Mouse (Mus musculus) ovary, adult 18-20 months (tissue): ENCODE data around the gene Iqch.

Experiments used
- DNase-seq: peaks from one replicate; pipeline ENCODE4 v3.0.0; 2022; ENCODE audit warnings: low spot score, mixed read lengths

The Iqch gene

DNA sequence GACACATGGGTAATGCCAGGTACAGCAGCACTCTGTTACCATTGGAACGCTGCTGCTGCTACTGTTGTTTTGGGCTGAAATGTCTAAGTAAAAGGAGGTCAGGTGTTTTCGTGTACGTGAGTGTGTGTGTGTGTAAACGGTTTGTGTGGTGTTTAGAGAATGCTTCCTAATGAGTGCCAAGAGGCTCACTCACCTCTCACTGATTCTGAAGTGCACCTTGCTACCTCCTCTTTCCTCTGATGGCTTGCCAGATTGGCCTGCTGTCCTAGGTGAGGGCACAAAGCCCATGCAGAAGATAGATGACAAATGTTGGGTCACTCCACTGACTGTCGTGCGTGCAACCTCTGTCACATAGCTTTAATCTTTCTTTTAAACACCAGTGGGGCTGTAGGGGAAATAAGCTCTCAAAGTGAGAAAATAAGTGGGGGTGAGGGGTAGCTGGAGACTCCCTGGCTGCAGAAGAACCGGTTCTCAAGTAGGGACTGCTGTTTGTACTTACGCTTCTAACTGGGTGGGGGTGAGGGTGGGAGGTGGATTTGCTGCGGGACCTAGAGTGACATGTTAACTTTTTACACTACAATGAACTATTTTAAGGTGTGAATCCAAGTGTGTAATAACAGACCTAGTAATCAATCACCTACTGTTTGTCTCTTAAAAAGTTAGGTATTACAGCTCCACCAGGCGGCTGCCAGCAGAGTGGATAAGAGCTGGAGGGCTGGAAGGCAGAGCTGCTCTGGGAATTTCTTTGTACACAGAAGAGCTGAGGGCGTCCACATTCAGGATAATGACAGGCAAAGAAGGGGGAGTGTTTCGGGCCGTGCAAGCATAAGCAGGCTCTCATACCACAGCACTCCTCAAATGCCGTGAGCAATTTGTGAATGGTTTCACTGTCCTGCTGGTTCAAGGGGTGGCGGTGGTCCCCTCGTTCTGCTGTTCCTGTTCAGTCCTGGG is 10.5 kb upstream of the Iqch start:
- DNase-seq: no peak

DNA sequence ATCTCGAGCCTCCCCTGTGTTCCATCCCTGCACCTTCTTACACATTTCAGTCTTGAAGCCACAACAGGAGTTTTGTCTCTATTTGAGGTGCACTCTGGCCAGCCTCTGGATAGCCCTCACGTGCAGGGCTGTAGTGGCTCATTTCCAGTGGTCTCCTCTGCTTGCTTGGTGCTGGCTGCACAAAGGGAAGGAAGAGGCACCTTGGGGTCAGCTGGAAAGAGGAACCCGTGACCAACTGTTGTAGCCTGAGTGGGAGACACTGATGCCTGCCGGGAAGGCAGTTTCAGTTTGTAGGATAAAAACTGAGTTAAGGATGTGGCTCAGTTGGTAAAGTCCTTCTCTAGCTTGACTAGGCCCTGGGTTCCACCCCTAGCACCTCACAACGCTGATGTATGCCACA is 9.7 kb upstream of the Iqch start:
- DNase-seq: no peak

DNA sequence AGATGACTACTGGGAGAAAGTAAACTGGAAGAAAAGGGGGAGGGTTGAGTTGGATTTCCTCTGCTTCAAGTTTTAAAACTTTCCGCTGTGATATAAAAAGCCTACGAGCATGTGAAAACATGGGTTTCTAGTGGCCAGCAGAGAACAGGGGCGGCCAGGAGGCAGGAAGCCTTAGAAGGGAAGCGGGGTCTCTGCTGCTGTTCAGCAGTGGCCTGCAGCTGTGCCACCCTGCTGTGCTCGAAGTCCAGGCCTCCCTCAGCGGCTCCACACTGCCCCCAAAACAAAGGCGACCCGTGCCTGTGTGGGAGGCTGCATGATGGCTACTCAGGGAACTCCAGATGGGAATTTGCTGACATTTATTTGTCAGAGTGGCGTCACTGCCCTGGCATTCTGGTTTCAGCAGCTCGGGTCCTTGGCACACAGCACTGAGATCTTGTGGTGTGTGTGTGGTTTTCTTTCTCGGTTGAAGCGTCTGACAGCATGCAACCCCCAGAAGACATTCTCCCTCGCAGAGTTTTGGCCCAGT is 8.6 kb upstream of the Iqch start:
- DNase-seq: peak; percentile 27

DNA sequence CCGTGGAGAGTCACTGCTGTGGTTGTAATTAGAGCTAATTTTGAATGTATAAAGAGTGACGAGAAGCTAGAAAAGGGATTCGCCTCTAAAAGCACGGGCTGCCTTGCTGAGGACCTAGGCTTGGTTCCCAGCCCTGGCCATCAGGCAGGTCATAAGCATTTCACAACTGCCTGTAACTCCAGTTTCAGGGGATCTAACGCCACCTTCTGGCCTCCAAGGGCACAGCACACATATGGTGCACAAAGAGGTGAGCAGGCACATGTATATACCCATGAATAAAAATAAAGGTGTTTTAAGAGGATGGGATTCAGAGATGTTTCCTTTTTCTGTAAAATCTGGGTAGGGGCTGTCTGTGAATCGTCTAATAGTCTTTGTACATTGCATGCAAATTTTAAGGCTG is 7.9 kb upstream of the Iqch start:
- no peak for DNase-seq

DNA sequence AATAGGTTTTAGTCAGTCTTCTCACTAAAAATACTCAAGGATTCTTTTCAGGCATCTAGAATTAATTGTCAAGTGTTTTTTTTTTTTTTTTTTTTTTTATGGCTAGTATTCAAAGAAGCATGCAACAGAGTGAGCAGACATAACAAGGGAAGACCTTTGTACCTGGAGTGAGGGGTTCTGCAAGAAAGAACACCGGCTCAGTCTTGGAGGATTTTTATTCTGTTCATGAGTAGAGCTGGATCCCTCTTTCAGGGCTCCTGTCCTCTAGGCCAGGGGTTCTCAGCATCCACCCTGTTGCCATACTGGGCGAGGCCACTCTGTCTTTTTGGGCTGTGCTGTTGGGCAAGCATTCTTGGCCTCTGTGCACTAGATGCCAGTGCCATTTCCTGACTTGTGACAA is 7.5 kb upstream of the Iqch start:
- DNase-seq: no peak

DNA sequence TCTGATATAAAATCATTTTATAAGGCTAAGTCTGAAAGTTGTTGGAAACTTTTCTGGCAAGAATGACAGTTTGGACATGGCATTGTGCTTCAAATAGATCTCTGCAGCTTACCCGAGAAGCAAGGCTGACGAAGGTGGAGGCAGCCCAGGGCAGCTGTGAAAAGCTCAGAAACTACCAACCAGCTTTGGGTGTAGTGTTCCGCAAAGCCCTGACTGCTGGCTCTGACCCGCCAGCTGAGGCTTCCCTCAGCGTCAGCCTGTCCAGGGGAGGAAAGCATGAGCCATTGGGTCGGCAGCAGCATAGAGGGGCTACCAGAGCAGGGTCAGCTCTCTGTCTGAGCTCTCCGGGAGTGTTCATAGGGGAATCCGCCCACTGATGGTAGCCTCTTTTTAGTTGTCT is 7.0 kb upstream of the Iqch start:
- DNase-seq: no peak

DNA sequence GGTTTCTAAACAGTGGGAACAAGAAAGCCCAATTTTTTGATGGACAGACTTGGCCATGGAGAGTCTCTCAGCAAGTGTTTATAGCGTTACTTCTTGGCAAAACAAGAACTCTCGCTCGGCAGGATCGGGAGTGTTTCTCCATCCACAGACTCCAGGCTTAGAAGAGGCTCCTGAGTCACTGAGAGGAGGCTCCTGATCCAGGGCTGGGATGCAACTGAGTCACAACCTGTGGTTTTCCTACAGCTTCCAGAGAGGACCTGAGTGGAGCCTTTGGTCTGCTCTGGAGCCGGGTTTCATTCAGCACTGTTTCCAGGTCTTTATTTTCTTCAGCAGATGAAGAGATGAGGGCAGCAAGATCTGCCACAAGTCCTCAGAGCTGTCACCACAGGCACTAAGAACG is 5.7 kb upstream of the Iqch start:
- DNase-seq: no peak

DNA sequence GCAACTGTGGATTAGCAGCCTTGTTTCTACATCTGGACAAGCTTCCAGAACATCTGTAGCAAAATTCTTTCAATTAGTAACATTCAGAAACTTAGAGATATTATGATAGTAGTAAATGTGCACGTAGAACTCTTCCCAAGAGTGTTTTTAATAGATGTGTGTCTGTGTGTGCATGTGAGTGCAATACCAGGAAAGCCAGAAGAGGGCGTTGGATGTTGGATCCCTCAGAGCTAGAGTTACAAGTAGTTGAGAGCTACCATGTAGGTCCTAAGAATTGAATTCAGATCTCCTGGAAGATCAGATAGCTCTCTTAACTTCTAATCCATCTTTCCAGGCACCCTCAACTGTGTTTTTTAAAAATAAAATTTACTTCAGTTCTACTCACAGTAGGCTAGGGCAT is 4.3 kb upstream of the Iqch start:
- no peak for DNase-seq

DNA sequence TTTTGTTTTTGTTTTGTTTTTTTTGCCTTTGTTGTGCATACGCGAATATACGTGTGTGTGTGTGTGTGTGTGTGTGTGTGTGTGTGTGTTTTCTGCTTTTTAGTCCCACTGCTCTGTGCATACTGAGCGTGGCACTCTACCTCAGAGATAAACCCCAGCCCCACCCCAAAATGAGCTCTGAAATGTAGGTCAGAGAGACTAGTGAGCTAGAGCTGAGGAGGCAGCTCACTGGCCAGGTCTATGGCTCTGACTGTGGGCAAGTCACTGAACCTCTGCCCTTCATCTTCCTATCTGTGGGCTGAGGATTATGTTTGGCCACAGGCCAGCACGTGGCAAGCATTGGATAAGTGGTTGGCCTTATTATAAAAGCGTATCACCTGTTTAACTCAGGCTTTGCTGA is 1.6 kb upstream of the Iqch start:
- DNase-seq: no peak

DNA sequence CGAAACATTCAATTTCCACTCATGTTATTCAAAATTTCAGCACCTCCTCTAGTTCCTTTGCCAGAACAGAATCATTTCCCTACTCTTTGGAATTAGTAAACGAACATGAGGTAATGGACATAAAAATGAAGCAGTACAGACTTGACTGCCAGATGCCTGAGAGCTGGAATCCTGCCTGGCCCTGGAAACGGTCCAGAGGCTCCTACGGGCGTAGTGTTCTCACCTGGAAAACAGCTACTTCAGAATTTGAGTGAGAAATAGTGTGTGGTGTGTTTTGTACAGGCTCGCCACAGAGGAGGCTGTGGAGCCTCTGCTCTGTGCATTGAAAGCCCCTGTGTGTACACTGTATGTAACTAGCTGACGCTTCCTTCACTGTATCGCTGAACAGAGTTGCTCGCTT is 5.6 kb downstream of the Iqch start:
- DNase-seq: no peak

DNA sequence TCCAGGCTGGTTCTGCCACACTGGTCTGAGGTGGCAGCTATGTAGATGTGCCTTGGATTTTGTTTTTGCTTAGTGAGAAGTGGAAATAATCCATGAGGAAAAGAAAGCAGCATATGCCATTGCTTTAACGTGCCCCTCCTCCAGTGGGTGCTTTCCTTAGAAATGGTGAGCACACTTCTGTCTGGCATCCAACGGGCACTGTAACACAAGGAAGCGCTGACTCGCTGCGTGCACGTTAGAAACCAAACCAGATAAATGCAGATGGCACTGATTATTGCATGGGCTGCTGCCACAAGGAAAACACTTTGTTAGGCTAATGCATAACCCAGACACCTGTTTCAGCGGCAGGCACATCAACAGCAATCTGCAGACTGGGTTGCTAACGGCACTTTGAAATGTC is 6.6 kb downstream of the Iqch start:
- DNase-seq: no peak

DNA sequence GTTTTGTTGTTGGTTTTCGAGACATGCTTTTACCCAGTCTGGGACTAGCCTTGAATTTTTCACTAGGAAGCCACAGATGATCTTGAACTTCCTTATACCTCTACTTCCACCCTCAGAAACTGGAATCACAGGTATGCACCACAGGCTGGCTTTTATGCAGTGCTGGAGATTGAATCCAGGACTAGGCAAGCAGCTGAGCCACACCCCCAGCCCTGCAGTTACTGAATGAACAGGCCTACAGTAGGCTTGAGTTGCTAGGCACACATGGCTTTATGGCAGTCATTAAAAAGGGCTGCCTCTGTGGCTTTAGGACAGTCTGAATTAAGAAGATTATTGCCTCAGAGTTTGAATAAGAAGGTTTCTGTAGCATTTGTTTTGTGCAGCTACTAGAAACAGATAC is 7.3 kb downstream of the Iqch start:
- DNase-seq: no peak

DNA sequence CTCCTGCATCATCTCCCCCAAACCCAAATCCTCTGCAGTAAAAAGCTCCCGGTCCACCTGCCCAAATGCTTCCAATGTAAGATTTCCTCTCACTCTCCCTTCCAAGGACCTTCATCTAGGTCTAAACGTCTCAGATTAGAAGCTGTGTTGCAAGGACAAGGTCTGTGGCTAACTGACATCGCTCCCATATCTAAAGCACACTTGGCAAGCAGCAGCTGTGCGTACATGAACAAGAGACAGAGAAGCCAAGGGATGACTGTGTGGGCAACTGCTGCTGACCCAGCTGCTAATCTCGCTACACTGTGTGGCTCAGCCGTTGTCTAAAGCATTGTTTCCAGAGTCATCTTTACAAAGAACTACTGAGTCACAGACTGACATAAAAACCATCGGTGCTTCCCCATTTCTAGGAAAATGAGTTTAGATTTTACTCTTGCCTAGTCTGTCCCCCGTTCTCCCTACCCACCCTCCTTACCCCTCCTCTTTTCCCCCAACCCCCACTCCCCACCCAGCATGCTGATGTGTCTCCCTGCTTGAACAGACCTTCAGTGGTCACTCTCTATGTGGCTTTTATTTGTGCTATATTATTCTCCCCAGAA is 10.5 kb downstream of the Iqch start:
- DNase-seq: peak; percentile 75

DNA sequence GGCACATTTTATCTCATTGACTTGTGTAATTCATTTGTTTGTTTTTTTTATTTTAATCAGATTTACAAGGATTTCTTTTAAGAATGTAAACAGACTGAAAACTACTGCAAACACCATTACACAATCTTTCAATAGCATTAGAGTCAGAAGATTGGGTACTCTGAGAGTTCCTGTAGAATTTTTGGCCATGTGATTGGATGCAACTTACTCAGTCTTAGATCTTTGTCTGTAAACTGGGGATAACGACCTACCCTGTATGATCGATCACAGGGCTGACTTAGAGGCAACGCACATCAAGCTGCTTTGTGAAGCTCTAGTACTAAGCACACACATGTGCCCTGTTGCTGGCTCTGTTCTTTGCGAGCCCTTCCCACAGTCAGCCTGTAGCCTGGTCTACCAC is 11.7 kb downstream of the Iqch start:
- DNase-seq: no peak

DNA sequence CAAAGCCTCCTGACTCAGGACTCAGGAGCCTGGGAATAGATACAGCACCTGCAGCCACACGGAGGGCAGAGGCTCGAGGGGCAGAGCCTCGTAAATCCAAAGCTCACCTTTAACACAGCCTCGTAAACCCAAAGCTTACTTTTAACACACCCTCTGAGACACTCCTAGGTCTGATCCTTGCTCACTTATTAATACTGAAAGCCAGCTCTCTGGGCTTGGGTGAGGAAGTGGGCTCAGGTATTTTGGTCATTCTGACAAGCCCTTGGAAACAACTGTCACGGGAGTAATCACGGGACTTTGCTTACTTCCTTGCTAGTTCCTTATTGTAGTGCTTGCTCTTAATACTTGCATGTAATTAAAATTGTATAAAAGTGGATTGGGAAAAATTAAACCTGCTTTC is 13.1 kb downstream of the Iqch start:
- DNase-seq: no peak

DNA sequence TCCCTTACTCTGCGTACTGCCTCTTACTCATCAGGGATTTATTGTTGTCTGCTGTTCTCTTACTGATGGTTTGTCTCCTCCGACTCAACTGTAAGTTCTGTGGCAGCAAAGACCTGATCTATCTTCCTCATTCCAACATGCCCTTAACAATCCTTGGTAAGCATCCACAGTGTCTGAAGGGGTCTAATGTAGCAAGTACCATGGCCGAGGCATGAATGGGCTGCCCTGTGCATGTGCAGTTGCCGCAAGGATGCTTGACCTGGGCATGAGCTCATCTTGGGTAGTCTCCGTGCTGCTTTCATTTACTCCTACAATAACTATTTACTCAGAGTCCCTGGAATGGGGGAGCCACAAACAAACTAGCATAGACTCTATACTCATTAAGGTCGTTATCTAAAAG is 17.0 kb downstream of the Iqch start:
- no peak for DNase-seq

DNA sequence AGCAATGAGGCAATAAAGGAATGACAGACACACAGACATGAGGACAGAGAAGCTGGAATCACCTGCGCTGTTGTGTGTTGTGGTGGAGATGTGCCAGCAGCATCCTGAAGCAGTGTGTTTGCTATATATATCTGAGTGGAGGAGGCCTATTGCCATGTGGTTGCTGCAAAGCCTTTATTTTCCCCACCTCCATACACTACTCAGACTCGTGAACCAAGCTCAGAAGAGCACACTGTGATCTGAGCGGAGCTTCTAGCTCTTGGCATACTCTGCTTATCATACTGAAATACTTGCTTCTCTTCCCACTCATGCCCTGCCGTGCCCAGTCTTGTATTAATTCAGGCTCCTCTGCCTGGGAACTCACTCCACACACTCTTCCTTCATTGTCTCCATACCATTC is 20.5 kb downstream of the Iqch start:
- DNase-seq: no peak

DNA sequence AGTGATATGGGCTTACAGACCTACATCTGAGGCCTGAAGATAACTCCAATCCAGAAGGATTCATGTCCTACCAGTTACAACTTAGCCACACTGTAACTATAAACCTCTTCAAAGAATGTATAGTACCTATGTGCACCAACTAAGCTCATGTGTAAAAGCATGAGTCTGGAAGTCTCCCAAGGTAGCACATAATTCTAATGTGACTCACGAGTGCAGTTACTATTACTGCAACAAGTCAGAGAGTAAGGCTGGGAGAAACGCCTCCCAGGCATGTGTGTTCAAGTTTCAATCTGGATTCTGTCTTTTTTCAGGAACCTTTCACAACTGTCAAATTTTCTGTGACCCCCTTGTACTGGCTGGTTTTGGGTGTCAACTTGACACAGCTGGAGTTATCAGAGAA is 22.2 kb downstream of the Iqch start:
- no peak for DNase-seq

DNA sequence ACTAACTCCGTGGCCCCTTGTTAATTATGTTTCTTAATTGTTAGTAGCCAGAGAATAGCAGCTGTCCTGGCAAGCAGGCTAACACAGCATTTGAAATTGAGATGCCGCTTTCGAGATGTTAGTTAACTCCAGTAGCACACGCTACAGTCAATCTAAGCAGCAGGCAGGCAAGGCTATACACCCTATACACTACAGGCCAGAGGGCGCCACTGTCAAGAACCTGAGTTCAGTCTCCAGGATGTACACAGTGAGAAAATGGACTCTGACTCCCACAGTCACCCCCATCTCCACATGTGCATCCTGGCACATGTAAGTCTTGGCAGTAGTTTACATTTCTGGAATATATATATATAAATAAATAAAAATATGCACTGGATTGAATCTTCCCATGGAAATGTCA is 22.6 kb downstream of the Iqch start:
- DNase-seq: no peak

DNA sequence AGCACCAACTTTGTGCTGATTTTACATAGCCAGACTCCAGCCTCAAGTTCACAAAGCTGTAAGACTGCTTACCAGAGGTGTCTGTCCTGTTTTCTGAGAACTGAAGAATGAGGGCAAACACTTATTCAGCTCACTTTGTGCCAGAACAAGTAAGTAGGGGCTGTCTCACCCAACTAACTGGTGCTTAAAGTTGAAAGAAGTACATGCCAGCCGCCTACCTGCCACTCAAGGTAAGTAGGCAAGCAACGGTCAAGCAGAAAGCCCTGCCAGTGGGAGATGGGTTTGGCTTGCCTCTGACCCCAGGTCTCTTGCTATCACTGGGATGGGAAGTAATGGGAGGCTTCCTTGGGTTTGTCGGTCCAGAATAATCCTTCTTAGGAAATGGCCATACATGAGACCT is 24.8 kb downstream of the Iqch start:
- no peak for DNase-seq

DNA sequence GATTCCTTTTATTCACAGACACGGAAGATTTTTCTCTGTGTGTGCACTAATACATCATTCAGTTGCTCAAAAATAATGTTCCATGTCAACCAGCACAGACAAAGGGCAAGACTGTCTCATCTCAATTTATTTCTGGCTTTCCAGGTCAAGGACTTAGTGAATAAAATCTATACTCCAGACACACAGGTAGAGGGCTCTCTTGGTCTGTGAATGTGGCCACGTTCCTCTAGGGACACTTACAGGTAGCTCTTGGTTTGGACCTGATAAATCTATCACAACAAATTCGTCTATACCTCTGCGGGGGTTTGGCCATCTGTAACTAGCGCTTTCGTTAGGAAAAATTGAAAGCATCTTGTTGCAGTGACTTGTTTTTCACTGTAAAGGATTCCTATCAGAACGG is 29.4 kb downstream of the Iqch start:
- DNase-seq: no peak

DNA sequence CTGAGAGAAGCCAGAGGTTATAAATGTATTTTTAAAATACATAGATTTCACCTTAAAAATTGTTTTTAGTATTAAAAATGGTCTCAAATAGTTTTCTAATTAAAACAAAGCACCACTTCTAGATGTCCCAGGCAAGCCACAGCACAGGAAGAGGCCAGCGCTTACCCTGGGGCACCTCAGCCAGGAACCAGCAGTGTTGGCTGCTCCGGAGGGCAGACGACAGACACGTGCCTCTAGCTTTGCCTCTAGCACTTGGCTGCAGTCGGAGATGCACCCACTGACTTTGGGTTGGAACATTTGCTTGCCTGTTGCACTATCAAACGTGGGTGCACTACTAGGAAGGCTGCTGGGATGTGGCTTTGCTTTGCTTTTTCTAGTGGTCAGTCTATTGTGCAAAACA is 30.4 kb downstream of the Iqch start:
- no peak for DNase-seq

DNA sequence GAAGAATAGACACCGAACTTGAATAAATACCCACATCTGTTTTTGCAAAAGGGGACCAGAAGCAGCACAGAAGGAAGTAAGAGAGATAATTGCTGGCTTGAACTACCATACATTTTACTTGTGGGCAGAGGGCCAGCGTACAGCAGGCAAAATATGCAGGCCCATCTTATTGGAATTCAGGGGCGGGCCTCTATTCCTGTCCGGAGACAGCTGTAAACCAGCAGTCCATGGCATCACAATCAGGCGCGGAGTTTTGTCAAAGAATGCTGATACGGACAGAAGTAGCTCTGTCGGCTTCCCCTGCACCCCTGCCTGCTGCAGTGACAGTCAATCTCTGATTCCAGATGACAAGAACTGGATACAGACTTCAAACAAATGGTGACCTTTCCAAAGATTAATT is 33.5 kb downstream of the Iqch start:
- DNase-seq: no peak

DNA sequence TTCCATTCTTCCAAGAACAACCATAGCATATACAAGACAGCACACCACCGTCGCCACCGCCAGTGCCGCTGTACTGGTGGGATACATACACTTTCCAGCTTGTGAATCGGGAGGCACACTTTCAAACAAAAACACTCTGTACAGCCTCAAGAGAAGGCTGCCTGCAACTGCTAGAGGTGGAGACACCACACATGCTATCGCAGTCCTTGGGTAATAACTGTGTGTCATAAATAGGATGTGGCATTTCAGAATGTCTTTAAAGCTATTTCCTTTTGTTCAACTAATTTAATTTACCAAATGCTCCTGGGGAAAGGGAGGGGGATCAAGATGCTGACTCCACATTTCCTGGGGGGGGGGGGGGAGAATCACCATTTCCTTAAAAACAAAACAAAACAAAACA is 34.0 kb downstream of the Iqch start:
- no peak for DNase-seq
